Mouse (Mus musculus) G1E (cell line): ENCODE data around the gene Fam166a. TPM values are rescaled to one million over a fixed set of nuclear protein-coding genes. Genes with fewer than 3 reads are reported as not detected.

ENCODE experiments used
- ATAC-seq: 2 replicates; pipeline ENCODE4 v1.8.0; 2016; ENCODE audit warnings: mild to moderate bottlenecking; ENCODE audit not compliant: insufficient number of reproducible peaks, poor library complexity, low FRiP score, severe bottlenecking; ENCODE audit errors: extremely low read depth
- DNase-seq: peaks from one replicate; pipeline ENCODE4 v3.0.0; 2012; ENCODE audit warnings: low spot score
- H3K27me3 ChIP-seq: 2 replicates; pipeline ENCODE4 v1.6.1; 2012; ENCODE audit warnings: mild to moderate bottlenecking, low read length, inconsistent platforms; ENCODE audit not compliant: insufficient read depth
- H3K36me3 ChIP-seq: replicated peaks from 2 replicates; pipeline ENCODE3; 2012; ENCODE audit warnings: mild to moderate bottlenecking, inconsistent platforms
- H3K4me1 ChIP-seq: 2 replicates; pipeline ENCODE4 v1.6.1; 2012; ENCODE audit warnings: low read depth, low read length, inconsistent platforms, mixed read lengths; ENCODE audit not compliant: insufficient read depth
- H3K4me3 ChIP-seq: 2 replicates; pipeline ENCODE4 v1.5.1; 2012; ENCODE audit warnings: low read depth, mild to moderate bottlenecking, inconsistent platforms, low read length, moderate library complexity, mixed read lengths
- H3K9me3 ChIP-seq: replicated peaks from 2 replicates; pipeline ENCODE4 v1.6.1; 2012; ENCODE audit warnings: inconsistent platforms
- CTCF ChIP-seq: IDR thresholded peaks from 2 replicates; pipeline ENCODE4 v1.5.1; 2012; ENCODE audit warnings: low read depth, low read length, inconsistent platforms, mixed read lengths
- GATA1 ChIP-seq: IDR thresholded peaks from 2 replicates; pipeline ENCODE4 v1.6.1; 2012; ENCODE audit warnings: borderline replicate concordance, low read length, inconsistent platforms, mixed read lengths
- GATA2 ChIP-seq: IDR thresholded peaks from 2 replicates; pipeline ENCODE4 v1.6.1; 2012; ENCODE audit warnings: low read depth, low read length, inconsistent platforms, borderline replicate concordance
- POLR2AphosphoS5 ChIP-seq: IDR thresholded peaks from 2 replicates; pipeline ENCODE4 v1.6.1; 2012; ENCODE audit warnings: low read depth, low read length, inconsistent platforms; ENCODE audit not compliant: insufficient replicate concordance
- TAL1 ChIP-seq: conservative IDR thresholded peaks from 2 replicates; pipeline ENCODE4 v1.6.1; 2012; ENCODE audit warnings: low read depth, low read length, inconsistent platforms, mixed read lengths
- polyA plus RNA-seq: library from polyadenylated mRNA; stranded (reverse); fragments of >175 nt; gene quantifications from 2 replicates; pipeline ENCODE4 v1.2.3, GENCODE M21; 2012
- total RNA-seq, 2 experiments: library from RNA; stranded (forward) in 1 of 2; stranded (reverse) in 1 of 2; fragments of 200-1000 nt in 1 of 2; fragments of >200 nt in 1 of 2; fragmentation: Nextera tagmentation in 1 of 2; gene quantifications; 2 replicates each; pipeline ENCODE4 v1.2.3; 2014 to 2017

Gene Fam166a
- total and polyA plus RNA-seq, 3 experiments, result not detected

DNA sequence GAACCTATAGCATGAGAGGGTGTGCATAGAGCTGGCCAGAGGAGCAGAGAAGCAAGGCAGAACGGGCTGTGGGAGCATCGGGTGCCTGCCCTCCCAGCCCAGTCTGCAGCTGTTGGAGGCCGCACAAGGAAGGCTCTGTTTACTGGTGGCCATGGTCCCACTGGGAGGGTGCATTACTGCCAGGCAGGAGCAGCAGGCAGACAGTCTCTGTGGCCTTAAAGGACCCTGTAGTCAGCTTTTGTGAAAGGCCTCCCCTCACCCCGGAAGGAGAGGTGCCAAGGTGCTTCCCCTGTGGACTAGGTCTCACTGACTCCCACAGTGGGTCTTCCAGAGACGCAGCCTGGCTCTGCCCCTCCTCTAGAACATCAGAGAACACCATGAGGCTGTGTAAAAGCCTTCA is 8.3 kb downstream of the Fam166a start:
- no peak overlapping the region for H3K4me3 ChIP-seq
- no peaks in the 10 kb centered on the region for H3K9me3 ChIP-seq
- H3K27me3 ChIP-seq, result peaks cover 19% of the 10 kb centered on the region
- TF ChIP-seq GATA1, result no peak
- no peak for TF ChIP-seq TAL1
- TF ChIP-seq POLR2AphosphoS5, result no peak
- TF ChIP-seq CTCF, result no peak
- TF ChIP-seq GATA2, result no peak
- ATAC-seq, result no peak
- H3K36me3 ChIP-seq, result peaks cover 25% of the 10 kb centered on the region
- DNase-seq, result no peak
- peaks cover 69% of the 10 kb centered on the region for H3K4me1 ChIP-seq

DNA sequence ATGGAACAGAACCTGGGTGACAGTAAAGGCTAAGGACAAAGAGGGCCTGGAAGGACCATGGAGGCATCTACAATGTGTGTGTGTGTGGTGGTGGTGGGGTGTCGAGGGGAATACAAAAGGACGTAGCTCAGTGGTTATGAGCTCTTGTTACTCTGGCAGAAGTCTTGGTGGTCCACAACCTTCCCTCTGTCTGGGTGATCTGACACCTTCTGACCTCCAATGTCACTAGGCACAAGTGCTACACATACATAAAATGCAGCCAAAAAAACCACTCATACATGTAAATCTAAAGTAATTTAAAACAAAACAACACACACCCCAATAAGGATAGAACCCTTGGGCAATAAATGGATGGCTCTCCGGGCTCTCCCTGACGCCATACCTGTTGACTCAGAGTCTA is 8.9 kb downstream of the Fam166a start:
- no peak for TF ChIP-seq GATA2
- no peak for TF ChIP-seq POLR2AphosphoS5
- no peak for TF ChIP-seq CTCF
- no peak for TF ChIP-seq GATA1
- Histone ChIP-seq H3K4me1 (peaks cover 69% of the 10 kb centered on the region), H3K27me3 (peaks cover 22% of the 10 kb centered on the region), H3K36me3 (peaks cover 20% of the 10 kb centered on the region), H3K9me3 (no peaks in the 10 kb centered on the region), H3K4me3 (no peak overlapping the region)
- DNase-seq (no peak), ATAC-seq (no peak)

- 0 out of 2 replicates have a peak, but pooled peaks have one; percentile 24 for ATAC-seq
- DNase-seq, result peak; percentile 75
- no peaks in the 10 kb centered on the region for H3K9me3 ChIP-seq
- peak; percentile 67 for TF ChIP-seq CTCF
- no peak for TF ChIP-seq TAL1
- H3K27me3 ChIP-seq, result peaks cover 22% of the 10 kb centered on the region
- H3K4me3 ChIP-seq, result peak overlapping the region; percentile 62; the same call in 1 of the 2 replicates
- H3K36me3 ChIP-seq, result peaks cover 15% of the 10 kb centered on the region
- peaks cover 79% of the 10 kb centered on the region for H3K4me1 ChIP-seq
These were observed 9.9 kb downstream of the Fam166a start for GRCm38 (mm10) chr2:25228431-25228889.

GRCm38 (mm10) chr2:25228995-25229530 is 10.5 kb downstream of the Fam166a start:
- ATAC-seq (no peak), DNase-seq (no peak)
- TF ChIP-seq POLR2AphosphoS5 (no peak), TAL1 (no peak), CTCF (no peak), GATA1 (no peak), GATA2 (no peak)
- no peaks in the 10 kb centered on the region for H3K9me3 ChIP-seq
- peaks cover 85% of the 10 kb centered on the region for H3K4me1 ChIP-seq
- no peak overlapping the region; the same call in 1 of the 2 replicates for H3K4me3 ChIP-seq
- H3K27me3 ChIP-seq, result peaks cover 22% of the 10 kb centered on the region
- peaks cover 9% of the 10 kb centered on the region for H3K36me3 ChIP-seq

DNA sequence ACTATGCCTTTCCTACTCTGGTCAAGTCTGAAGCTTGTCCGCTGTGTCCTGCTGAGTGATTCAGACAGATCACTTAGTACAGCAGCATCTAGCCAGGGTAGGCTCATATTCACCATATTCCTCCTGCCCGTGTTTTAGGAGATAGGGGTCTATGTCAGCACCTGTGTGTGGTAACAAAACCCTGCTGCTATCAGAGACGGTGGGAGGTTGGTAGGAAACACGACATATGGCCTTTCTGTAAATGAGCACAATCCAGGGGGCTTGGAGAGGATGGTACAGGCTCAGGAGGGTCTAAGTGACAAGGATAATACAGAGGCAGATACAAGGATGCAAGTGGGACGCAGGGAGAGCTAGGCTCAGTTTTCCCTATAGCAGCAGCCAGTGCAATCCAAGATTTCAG is 11.0 kb downstream of the Fam166a start:
- no peak for DNase-seq
- Histone ChIP-seq H3K27me3 (peaks cover 22% of the 10 kb centered on the region), H3K4me1 (peaks cover 91% of the 10 kb centered on the region)

GRCm38 (mm10) chr2:25230581-25230980 is 12.0 kb downstream of the Fam166a start:
- Histone ChIP-seq H3K4me1 (peaks cover 97% of the 10 kb centered on the region), H3K9me3 (no peaks in the 10 kb centered on the region), H3K27me3 (peaks cover 22% of the 10 kb centered on the region), H3K36me3 (peaks cover 7% of the 10 kb centered on the region), H3K4me3 (no peak overlapping the region)
- ATAC-seq (no peak), DNase-seq (no peak)
- TF ChIP-seq POLR2AphosphoS5, result no peak
- no peak for TF ChIP-seq CTCF
- no peak for TF ChIP-seq GATA1
- TF ChIP-seq TAL1, result no peak
- TF ChIP-seq GATA2, result no peak

More for the DNA sequence above, 11.0 kb downstream of the Fam166a start:
- peaks cover 7% of the 10 kb centered on the region for H3K36me3 ChIP-seq
- H3K9me3 ChIP-seq, result no peaks in the 10 kb centered on the region
- no peak for ATAC-seq
- TF ChIP-seq CTCF (no peak), POLR2AphosphoS5 (no peak)
- H3K4me3 ChIP-seq, result no peak overlapping the region

GRCm38 (mm10) chr2:25231038-25231437 is 12.5 kb downstream of the Fam166a start:
- H3K27me3 ChIP-seq, result peaks cover 26% of the 10 kb centered on the region
- no peak for DNase-seq
- peak overlapping the region; percentile 0; the same call in 1 of the 2 replicates for H3K4me3 ChIP-seq
- peaks cover 97% of the 10 kb centered on the region for H3K4me1 ChIP-seq
- no peak for ATAC-seq
- no peaks in the 10 kb centered on the region for H3K9me3 ChIP-seq
- peaks cover 7% of the 10 kb centered on the region for H3K36me3 ChIP-seq
- TF ChIP-seq CTCF, result no peak
- no peak for TF ChIP-seq GATA1
- TF ChIP-seq GATA2, result no peak
